In genomic region chr11:5519681-5520080, GRCm38 (mm10) we compare ENCODE assay signal across 7 mouse cellular contexts. TPM values are rescaled to one million over a fixed set of nuclear protein-coding genes. Genes with fewer than 3 reads are reported as not detected.
DNase-seq lines count a peak whose midpoint lies in the region; ATAC-seq and TF ChIP-seq lines count a peak whose summit lies in the region.

No protein-coding gene starts in this region.

- H3K4me1 ChIP-seq in hindbrain, embryonic 12.5 days: peaks cover 25% of the 10 kb centered on the region
- peaks cover 6% of the 10 kb centered on the region for H3K4me1 ChIP-seq in hindbrain, postnatal 0 days (ENCODE audit: insufficient read depth, low read length)
- peaks cover 32% of the 10 kb centered on the region for H3K4me1 ChIP-seq in embryonic facial prominence, embryonic 10.5 days
- 0 out of 2 replicates have a peak, but pooled peaks cover 3% of the 10 kb centered on the region for H3K4me1 ChIP-seq in heart, postnatal 0 days (ENCODE audit: control insufficient read depth, insufficient read depth)
- H3K4me1 ChIP-seq in liver, postnatal 0 days (ENCODE audit: insufficient read depth): peaks cover 23% of the 10 kb centered on the region

- H3K4me3 ChIP-seq in hindbrain, embryonic 12.5 days: no peak overlapping the region
- no peak overlapping the region for H3K4me3 ChIP-seq in hindbrain, postnatal 0 days (ENCODE audit: low read length)
- H3K4me3 ChIP-seq in embryonic facial prominence, embryonic 10.5 days: peak overlapping the region; percentile 94
- no peak overlapping the region for H3K4me3 ChIP-seq in heart, postnatal 0 days (ENCODE audit: low read depth, low read length)
- H3K4me3 ChIP-seq in liver, postnatal 0 days (ENCODE audit: low read depth, low read length): no peak overlapping the region

- no peaks in the 10 kb centered on the region for H3K27me3 ChIP-seq in hindbrain, embryonic 12.5 days
- no peaks in the 10 kb centered on the region for H3K27me3 ChIP-seq in hindbrain, postnatal 0 days (ENCODE audit: insufficient read depth, low read length)
- H3K27me3 ChIP-seq in embryonic facial prominence, embryonic 10.5 days (replicated peaks; ENCODE audit: low read depth, poor library complexity, severe bottlenecking): no peaks in the 10 kb centered on the region
- no peaks in the 10 kb centered on the region for H3K27me3 ChIP-seq in heart, postnatal 0 days (ENCODE audit: control insufficient read depth, insufficient read depth, low read length)
- no peaks in the 10 kb centered on the region for H3K27me3 ChIP-seq in liver, postnatal 0 days (ENCODE audit: insufficient read depth, low read length)

- H3K27ac ChIP-seq in hindbrain, embryonic 12.5 days: no peak overlapping the region
- H3K27ac ChIP-seq in hindbrain, postnatal 0 days: no peak overlapping the region
- peak overlapping the region; percentile 98 for H3K27ac ChIP-seq in embryonic facial prominence, embryonic 10.5 days (replicated peaks)
- peak overlapping the region; percentile 96 for H3K27ac ChIP-seq in heart, postnatal 0 days (ENCODE audit: low read depth)
- peak overlapping the region; percentile 98 for H3K27ac ChIP-seq in liver, postnatal 0 days (ENCODE audit: low read depth)

- peak overlapping the region; percentile 70; the same call in 1 of the 2 replicates for H3K4me2 ChIP-seq in hindbrain, embryonic 12.5 days (replicated peaks)
- H3K4me2 ChIP-seq in hindbrain, postnatal 0 days (ENCODE audit: low read depth, low read length): no peak overlapping the region
- peak overlapping the region; percentile 68; the same call in 1 of the 2 replicates for H3K4me2 ChIP-seq in heart, postnatal 0 days (ENCODE audit: low read depth, low read length)
- peak overlapping the region; percentile 75 for H3K4me2 ChIP-seq in liver, postnatal 0 days (ENCODE audit: low read depth, low read length)

- no peak for ATAC-seq in hindbrain, embryonic 12.5 days (ENCODE audit: low FRiP score)
- no peak for ATAC-seq in hindbrain, postnatal 0 days
- no peak for ATAC-seq in heart, postnatal 0 days (ENCODE audit: insufficient read depth, low read depth)
- no peak for ATAC-seq in liver, postnatal 0 days

- H3K9me3 ChIP-seq in hindbrain, embryonic 12.5 days (replicated peaks): no peaks in the 10 kb centered on the region
- H3K9me3 ChIP-seq in hindbrain, postnatal 0 days (ENCODE audit: low read length): no peaks in the 10 kb centered on the region
- no peaks in the 10 kb centered on the region for H3K9me3 ChIP-seq in embryonic facial prominence, embryonic 10.5 days
- H3K9me3 ChIP-seq in heart, postnatal 0 days (replicated peaks; ENCODE audit: control insufficient read depth, low read length): no peaks in the 10 kb centered on the region
- no peaks in the 10 kb centered on the region for H3K9me3 ChIP-seq in liver, postnatal 0 days (ENCODE audit: low read length)

- peaks cover 20% of the 10 kb centered on the region for H3K36me3 ChIP-seq in hindbrain, embryonic 12.5 days
- peaks cover 15% of the 10 kb centered on the region for H3K36me3 ChIP-seq in hindbrain, postnatal 0 days (ENCODE audit: insufficient read depth, low read length)
- peaks cover 25% of the 10 kb centered on the region for H3K36me3 ChIP-seq in embryonic facial prominence, embryonic 10.5 days (replicated peaks)
- H3K36me3 ChIP-seq in heart, postnatal 0 days (replicated peaks; ENCODE audit: control insufficient read depth, insufficient read depth, low read length): peaks cover 26% of the 10 kb centered on the region
- H3K36me3 ChIP-seq in liver, postnatal 0 days (replicated peaks; ENCODE audit: insufficient read depth, low read length): peaks cover 24% of the 10 kb centered on the region

- WGBS in hindbrain, embryonic 12.5 days: 78% methylated on average over 3 of the region's 3 CpGs
- WGBS in hindbrain, postnatal 0 days: 77% methylated on average over 3 of the region's 3 CpGs
- WGBS in embryonic facial prominence, embryonic 10.5 days: 75% methylated on average over 3 of the region's 3 CpGs
- 67% methylated on average over 3 of the region's 3 CpGs for WGBS in heart, postnatal 0 days
- 81% methylated on average over 3 of the region's 3 CpGs for WGBS in liver, postnatal 0 days (ENCODE audit: insufficient replicate concordance)

- no peak for TF ChIP-seq CTCF in hindbrain, postnatal 0 days (IDR thresholded peaks at IDR 0.05; ENCODE audit: low read depth)
- no peak for TF ChIP-seq CTCF in heart, postnatal 0 days (IDR thresholded peaks at IDR 0.05; ENCODE audit: low read depth)
- TF ChIP-seq CTCF in liver, postnatal 0 days (IDR thresholded peaks at IDR 0.05; ENCODE audit: low read depth): no peak

- H3K9ac ChIP-seq in hindbrain, embryonic 12.5 days: no peak overlapping the region; the same call in 1 of the 2 replicates
- H3K9ac ChIP-seq in hindbrain, postnatal 0 days (replicated peaks; ENCODE audit: low read length): no peak overlapping the region
- no peak overlapping the region for H3K9ac ChIP-seq in heart, postnatal 0 days (replicated peaks; ENCODE audit: low read depth, low read length)
- peak overlapping the region; percentile 100; the same call in 1 of the 2 replicates for H3K9ac ChIP-seq in liver, postnatal 0 days (replicated peaks)

- DNase-seq in hindbrain, postnatal 0 days (ENCODE audit: low spot score): no peak
- DNase-seq in embryonic facial prominence, embryonic 10.5 days (ENCODE audit: low spot score): no peak
- no peak for DNase-seq in heart, postnatal 0 days (ENCODE audit: low spot score)
- no peak for DNase-seq in liver, postnatal 0 days
- DNase-seq in thymus, postnatal 4 days: no peak
- DNase-seq in cerebellum, adult 8-10 months: no peak

- no peak for TF ChIP-seq EP300 in heart, postnatal 0 days (IDR thresholded peaks at IDR 0.05; ENCODE audit: low read depth)
- no peak for TF ChIP-seq EP300 in liver, postnatal 0 days (IDR thresholded peaks at IDR 0.05; ENCODE audit: low read depth)

RNA-seq across cellular contexts. Expression of gene Xbp1, which starts 0.8 kb away (rescaled TPM):
- polyA plus RNA-seq in hindbrain, embryonic 12.5 days (2016; fragmentation: Nextera tagmentation; extraction: Ambion mirVana): 135 and 146 TPM in 2 replicates
- total RNA-seq in hindbrain, postnatal 0 days (2014; rRNA removed): 95.0 and 102 TPM in 2 replicates
- 87.1 and 88.9 TPM in 2 replicates for polyA plus RNA-seq in hindbrain, postnatal 0 days (2015; fragmentation: Nextera tagmentation; extraction: Ambion mirVana)
- 119 and 129 TPM in 2 replicates for polyA plus RNA-seq in embryonic facial prominence, embryonic 10.5 days (2016; fragmentation: Nextera tagmentation; extraction: Ambion mirVana)
- 84.9 and 90.7 TPM in 2 replicates for total RNA-seq in heart, postnatal 0 days (2014; rRNA removed; ENCODE audit: low replicate concordance)
- 70.7 and 96.1 TPM in 2 replicates for polyA plus RNA-seq in heart, postnatal 0 days (2015; fragmentation: Nextera tagmentation; extraction: Ambion mirVana)
- 119 and 137 TPM in 2 replicates for polyA plus RNA-seq in liver, postnatal 0 days (2015; fragmentation: Nextera tagmentation; extraction: Ambion mirVana)

RNA-seq across cellular contexts. Expression of gene Ccdc117, which starts 22.3 kb away (rescaled TPM):
- polyA plus RNA-seq in hindbrain, embryonic 12.5 days (2016; fragmentation: Nextera tagmentation; extraction: Ambion mirVana): 23.1 and 25.3 TPM in 2 replicates
- 10.1 and 10.5 TPM in 2 replicates for total RNA-seq in hindbrain, postnatal 0 days (2014; rRNA removed)
- polyA plus RNA-seq in hindbrain, postnatal 0 days (2015; fragmentation: Nextera tagmentation; extraction: Ambion mirVana): 5.8 and 6.6 TPM in 2 replicates
- polyA plus RNA-seq in embryonic facial prominence, embryonic 10.5 days (2016; fragmentation: Nextera tagmentation; extraction: Ambion mirVana): 28.7 and 33.2 TPM in 2 replicates
- total RNA-seq in heart, postnatal 0 days (2014; rRNA removed; ENCODE audit: low replicate concordance): 9.7 and 12.5 TPM in 2 replicates
- polyA plus RNA-seq in heart, postnatal 0 days (2015; fragmentation: Nextera tagmentation; extraction: Ambion mirVana): 7.3 and 8.2 TPM in 2 replicates
- 5.5 and 6.0 TPM in 2 replicates for polyA plus RNA-seq in liver, postnatal 0 days (2015; fragmentation: Nextera tagmentation; extraction: Ambion mirVana)

RNA-seq across cellular contexts. Expression of gene Ankrd36, which starts 49.8 kb away (rescaled TPM):
- 0.15 TPM in 1 of 2 replicates, not detected in the other for polyA plus RNA-seq in hindbrain, embryonic 12.5 days (2016; fragmentation: Nextera tagmentation; extraction: Ambion mirVana)
- total RNA-seq in hindbrain, postnatal 0 days (2014; rRNA removed): not detected in 2 replicates
- polyA plus RNA-seq in hindbrain, postnatal 0 days (2015; fragmentation: Nextera tagmentation; extraction: Ambion mirVana): not detected in 2 replicates
- not detected in 2 replicates for polyA plus RNA-seq in embryonic facial prominence, embryonic 10.5 days (2016; fragmentation: Nextera tagmentation; extraction: Ambion mirVana)
- total RNA-seq in heart, postnatal 0 days (2014; rRNA removed; ENCODE audit: low replicate concordance): not detected in 2 replicates
- not detected in 2 replicates for polyA plus RNA-seq in heart, postnatal 0 days (2015; fragmentation: Nextera tagmentation; extraction: Ambion mirVana)
- polyA plus RNA-seq in liver, postnatal 0 days (2015; fragmentation: Nextera tagmentation; extraction: Ambion mirVana): 1.5 and 1.9 TPM in 2 replicates

Comparison
In these comparisons a context has a peak if more than half of its experiments do, and no peak if none do; other contexts are left out.
1. H3K27ac ChIP-seq: peak in embryonic facial prominence, embryonic 10.5 days (single experiment), heart, postnatal 0 days (single experiment) and liver, postnatal 0 days (single experiment); none in hindbrain, embryonic 12.5 days (single experiment) and hindbrain, postnatal 0 days (single experiment).